Mouse (Mus musculus): Measurements from ENCODE around the gene Nup93.

Gene Nup93

GRCm38 (mm10) chr8:94187290-94188002, 26.9 kb upstream of the Nup93 start:
- DNase-seq: no peak

GRCm38 (mm10) chr8:94189275-94190031, 24.9 kb upstream of the Nup93 start:
- DNase-seq: no peak

GRCm38 (mm10) chr8:94191101-94191691, 23.2 kb upstream of the Nup93 start:
- DNase-seq: peak; percentile 83

GRCm38 (mm10) chr8:94192926-94193325, 21.4 kb upstream of the Nup93 start:
- DNase-seq: no peak

- DNase-seq: no peak
Observed at GRCm38 (mm10) chr8:94194591-94195223, 19.7 kb upstream of the Nup93 start.

DNA sequence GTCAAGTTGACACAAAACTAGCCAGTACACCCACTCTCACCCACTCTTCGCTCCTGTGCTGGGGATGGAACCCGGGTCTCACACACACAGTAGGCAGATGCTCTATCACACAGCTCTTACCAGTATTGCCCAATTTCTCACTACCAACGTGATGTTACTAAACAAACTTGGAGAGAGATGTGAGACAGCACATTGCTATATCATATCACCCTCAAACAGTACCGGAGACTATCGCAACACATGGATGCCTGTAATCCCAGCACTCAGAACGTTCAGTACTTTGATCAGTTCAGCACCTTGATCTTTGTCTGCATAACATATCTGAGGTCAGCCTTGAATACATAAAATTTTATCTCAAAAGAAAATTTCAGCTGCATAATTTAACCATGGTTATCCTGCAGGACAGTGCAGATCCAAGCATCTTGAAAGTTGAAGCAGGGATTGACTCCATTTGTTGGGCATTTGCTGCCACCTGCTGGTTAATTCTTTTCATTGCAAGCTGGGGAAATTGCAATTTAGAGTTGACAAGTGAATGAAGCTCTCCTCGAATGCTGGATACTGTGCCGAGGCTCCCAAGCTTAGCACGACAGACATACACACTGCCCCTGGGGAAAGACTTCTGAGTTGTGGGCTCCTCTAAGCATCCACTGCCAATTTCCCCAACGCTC, 15.0 kb upstream of the Nup93 start:
- DNase-seq: no peak

DNA sequence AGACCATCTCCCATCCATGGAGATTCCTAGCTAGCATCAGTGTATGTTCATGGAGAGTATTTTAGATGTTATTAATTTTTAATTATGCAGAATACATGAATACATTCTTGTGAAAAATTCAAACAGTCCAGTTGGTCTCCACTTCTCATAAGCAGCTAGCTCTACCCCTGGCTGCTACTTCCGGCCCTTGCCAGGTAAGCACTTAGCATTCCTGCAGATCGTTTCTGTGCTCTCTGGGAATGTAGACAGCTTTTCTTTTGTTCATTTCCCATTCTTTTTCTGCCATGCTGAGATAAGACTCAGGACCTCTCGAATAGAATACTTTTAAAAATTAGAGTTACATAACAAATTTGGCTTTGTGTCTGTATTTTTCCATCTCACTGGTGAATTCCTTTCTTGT, 10.3 kb upstream of the Nup93 start:
- no peak for DNase-seq

DNA sequence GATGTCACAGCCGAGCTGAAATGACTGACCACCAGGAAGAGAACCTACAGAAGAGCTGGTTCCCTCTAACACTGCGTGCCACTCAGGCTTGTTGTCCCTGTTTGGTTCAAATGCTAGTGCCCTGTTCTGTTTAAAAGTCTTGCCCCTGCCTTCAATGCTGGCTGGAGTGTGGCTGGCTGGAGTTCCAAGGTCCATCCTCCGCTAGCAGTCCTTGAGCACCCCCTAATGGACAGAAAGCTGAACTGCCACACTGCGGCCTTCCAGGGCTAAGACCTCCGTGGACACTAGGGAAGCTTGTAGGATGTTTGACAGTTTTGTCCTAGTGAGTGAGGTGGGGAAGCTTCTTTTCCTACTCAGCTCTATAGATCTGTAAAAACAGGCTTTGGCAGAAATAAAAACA, 8.6 kb upstream of the Nup93 start:
- peak; percentile 46 for DNase-seq

- DNase-seq: no peak
Observed at GRCm38 (mm10) chr8:94206256-94206655, 8.1 kb upstream of the Nup93 start.

DNA sequence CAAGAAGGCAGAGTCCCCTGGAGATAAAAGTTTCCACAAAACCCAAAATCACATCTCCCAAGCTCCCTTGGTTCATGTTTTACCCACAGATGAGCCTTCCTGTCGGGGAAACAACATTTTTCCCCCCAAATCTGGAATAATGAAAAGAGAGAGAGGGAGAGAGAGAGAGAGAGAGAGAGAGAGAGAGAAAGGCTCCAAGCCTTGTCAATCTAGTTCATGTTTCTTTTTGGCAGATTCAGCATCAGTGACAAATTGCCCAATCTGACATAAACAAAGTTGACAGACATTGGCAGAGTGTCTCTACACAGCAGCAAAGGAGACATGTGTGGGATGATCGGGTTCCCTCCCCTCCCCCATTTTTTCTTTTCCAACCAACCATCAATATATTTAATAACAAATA, 6.9 kb upstream of the Nup93 start:
- DNase-seq: no peak

GRCm38 (mm10) chr8:94209639-94210038, 4.7 kb upstream of the Nup93 start:
- no peak for DNase-seq

DNA sequence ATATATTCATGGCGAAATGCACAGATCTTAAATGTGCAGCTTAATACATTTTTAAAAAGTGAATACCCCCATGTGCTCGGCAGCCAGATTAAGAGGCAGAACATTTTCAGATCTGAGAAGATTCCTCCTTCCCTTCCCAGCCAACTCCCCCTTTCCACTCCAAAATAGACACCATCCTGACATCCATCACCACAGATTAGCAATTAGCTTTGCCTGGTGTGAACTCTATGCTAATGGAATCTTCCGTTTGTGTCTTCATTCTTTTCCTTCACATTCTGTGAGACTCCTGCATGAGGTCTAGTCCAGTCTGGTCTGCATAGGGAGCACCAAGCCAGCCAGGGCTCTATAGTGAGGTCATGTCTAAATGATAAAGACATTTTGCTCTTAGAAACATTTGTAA, 4.1 kb upstream of the Nup93 start:
- no peak for DNase-seq

- no peak for DNase-seq
Observed at GRCm38 (mm10) chr8:94213819-94214218, 545 bp upstream of the Nup93 start.

DNA sequence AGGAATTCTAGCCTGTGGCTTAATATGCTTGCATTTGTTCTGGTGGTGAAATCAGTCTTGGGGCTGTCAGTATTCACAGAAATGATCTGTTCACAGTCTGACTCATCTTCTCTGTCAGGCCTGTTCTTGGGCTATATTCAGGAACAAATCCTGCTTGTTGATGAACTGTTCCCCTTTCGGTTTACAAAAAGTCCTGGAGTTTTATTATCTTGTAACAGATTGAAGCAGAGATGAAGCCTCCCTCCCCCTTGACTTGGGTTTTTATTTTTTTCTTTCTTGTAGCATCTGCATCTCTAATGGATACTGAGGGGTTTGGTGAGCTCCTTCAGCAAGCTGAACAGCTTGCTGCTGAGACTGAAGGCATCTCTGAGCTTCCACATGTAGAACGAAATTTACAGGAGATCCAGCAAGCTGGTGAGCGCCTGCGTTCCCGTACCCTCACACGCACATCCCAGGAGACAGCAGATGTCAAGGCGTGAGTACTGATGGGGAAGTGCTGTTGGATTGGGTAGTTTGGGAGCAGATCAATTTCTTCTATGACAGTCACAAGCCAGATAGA, 13.1 kb downstream of the Nup93 start:
- no peak for DNase-seq

DNA sequence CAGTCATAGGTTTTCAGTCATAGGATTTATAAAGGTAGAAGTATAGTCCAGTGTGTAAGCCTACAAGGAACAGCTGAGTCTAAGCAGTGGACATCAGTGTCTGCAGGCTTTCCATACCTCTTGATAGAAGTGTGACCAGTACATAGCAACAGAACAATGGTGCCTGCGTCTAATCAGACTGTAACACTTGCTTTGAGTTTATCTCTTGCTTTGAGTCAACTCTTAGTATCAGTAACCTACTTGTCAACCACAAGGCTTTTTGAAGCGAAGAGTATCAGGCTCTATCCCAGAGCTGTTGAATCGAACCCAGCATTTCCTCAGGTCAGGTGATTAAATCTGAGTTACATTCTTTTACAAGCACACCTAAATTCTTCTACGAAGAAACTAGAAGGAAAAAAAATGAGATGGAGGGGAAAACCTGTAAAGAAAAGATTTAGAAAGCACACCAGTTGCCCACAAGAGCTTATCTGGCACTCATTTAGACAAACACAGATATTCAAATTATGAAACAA, 25.9 kb downstream of the Nup93 start:
- no peak for DNase-seq

DNA sequence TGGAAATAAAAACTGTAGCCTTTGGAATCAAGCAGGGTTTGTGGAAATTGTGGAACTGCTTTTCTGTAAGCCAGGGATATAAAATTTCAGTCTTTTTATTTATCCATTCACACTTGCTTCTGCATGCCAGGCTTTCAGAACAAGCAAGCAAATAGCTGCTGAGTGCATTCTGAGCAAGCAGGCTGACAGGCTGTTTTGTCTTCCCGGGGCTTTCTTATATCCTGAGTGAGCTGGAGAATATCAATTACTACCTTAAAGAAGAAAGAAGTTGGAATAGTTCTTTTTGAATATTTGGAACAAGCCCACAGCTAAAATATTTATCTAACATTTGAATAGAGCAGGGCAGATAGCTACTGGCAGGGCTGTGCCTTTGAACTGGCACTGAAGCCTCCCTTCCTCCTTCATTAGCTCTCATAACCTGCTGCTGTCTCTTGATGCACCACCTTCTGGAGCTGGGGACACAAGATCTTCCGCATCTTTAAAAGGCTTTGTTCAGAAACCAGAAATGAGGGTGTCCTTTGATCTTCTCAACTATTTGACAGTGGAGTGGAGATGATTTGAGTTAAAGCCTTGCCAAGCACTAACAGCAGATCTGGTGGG, 35.6 kb downstream of the Nup93 start:
- DNase-seq: no peak

DNA sequence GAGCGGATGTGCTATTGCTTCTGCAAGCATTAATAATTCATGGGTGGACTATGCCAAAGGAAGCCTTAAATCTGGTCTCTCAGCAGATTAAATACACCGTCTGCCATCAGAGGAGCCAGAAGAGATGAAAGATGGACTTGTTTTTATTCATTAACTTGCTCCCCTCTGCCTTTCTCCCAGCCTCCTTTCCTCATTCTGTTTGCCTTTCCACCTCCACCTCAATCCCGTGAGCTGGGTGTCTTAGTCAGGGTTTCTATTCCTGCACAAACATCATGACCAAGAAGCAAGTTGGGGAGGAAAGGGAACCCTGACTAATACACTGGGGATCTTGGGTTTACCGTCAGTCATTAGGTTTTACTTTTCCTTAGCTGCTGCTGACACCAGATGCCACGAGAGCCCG, 44.5 kb downstream of the Nup93 start:
- DNase-seq: no peak

- DNase-seq: no peak
Observed at GRCm38 (mm10) chr8:94262626-94263297, 48.4 kb downstream of the Nup93 start.

GRCm38 (mm10) chr8:94266344-94267191, 52.2 kb downstream of the Nup93 start:
- DNase-seq: no peak

DNA sequence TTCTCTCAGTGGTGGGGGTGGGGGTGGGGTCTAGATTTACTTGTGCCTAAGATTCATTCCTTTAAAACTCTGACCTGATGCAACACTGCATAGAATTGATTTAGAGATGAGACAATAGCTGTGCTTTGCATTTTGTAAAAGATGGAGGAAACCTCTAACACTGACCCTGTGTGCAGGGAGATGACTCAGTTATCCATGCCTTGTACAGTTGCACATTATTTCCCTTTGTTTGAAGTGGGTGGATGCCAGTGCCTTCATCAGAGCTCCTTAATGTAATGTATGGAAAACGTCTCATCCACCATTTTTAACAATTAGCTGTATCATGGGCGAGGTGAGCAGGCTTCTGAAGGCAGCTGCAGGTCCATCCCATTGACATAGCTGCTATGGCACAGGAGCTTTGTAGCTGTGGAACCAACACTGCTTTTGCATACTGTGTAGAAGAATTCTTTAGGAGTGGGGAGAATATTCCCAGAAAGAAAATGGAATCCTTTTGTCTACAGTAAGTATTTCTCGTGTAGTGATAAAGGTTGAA, 54.1 kb downstream of the Nup93 start:
- DNase-seq: no peak
